Mouse (Mus musculus) embryonic facial prominence, embryonic 12.5 days (tissue): ENCODE measurements around the gene Cobl. TPM values are rescaled to one million over a fixed set of nuclear protein-coding genes. Genes with fewer than 3 reads are reported as not detected.

Experiments used
- ATAC-seq: fragments of 200-750 bp; cut with Nextera tagmentation; 2 replicates; pipeline ENCODE4 v1.8.0; 2017; ENCODE audit not compliant: insufficient number of reproducible peaks, insufficient read depth, low FRiP score, low TSS enrichment
- H3K27ac ChIP-seq: fragments of 300-500 bp; sonication (generic); 2 replicates; pipeline ENCODE4 v1.5.1; 2016; ENCODE audit warnings: mild to moderate bottlenecking
- H3K27me3 ChIP-seq: fragments of 300-500 bp; sonication (generic); 2 replicates; pipeline ENCODE4 v1.6.1; 2016; ENCODE audit warnings: mild to moderate bottlenecking, moderate library complexity
- H3K36me3 ChIP-seq: fragments of 300-500 bp; sonication (generic); 2 replicates; pipeline ENCODE4 v1.6.1; 2016; ENCODE audit warnings: mild to moderate bottlenecking
- H3K4me1 ChIP-seq: fragments of 300-500 bp; sonication (generic); 2 replicates; pipeline ENCODE4 v1.6.1; 2016
- H3K4me2 ChIP-seq: fragments of 300-500 bp; sonication (generic); replicated peaks from 2 replicates; pipeline ENCODE4 v1.6.1; 2016; ENCODE audit warnings: mild to moderate bottlenecking, moderate library complexity
- H3K4me3 ChIP-seq: fragments of 300-500 bp; sonication (generic); 2 replicates; pipeline ENCODE4 v1.5.1; 2016; ENCODE audit warnings: mild to moderate bottlenecking
- H3K9ac ChIP-seq: fragments of 300-500 bp; sonication (generic); 2 replicates; pipeline ENCODE4 v1.6.1; 2016; ENCODE audit warnings: mild to moderate bottlenecking, moderate library complexity
- H3K9me3 ChIP-seq: fragments of 300-500 bp; sonication (generic); 2 replicates; pipeline ENCODE4 v1.6.1; 2016; ENCODE audit warnings: mild to moderate bottlenecking, moderate library complexity
- WGBS: fragments of 180-500 bp; shearing (Covaris S2); methylation state at CpG from one replicate; pipeline ENCODE4 v1.1.7; 2016; 5-methylcytosine and 5-hydroxymethylcytosine counted together
- polyA plus RNA-seq: library from polyadenylated mRNA; unstranded; fragments of >200 nt; fragmentation: Nextera tagmentation; extraction: Ambion mirVana; gene quantifications from 2 replicates; pipeline ENCODE4 v1.2.1, GENCODE M21; 2016

Gene Cobl
- polyA plus RNA-seq, 1 experiment from 2014 or later = 5.8 TPM

- Histone ChIP-seq H3K36me3 (no peaks in the 10 kb centered on the region), H3K4me3 (no peak overlapping the region), H3K4me2 (no peak overlapping the region), H3K27ac (no peak overlapping the region), H3K27me3 (no peaks in the 10 kb centered on the region), H3K9me3 (no peaks in the 10 kb centered on the region), H3K9ac (no peak overlapping the region), H3K4me1 (no peaks in the 10 kb centered on the region)
- ATAC-seq = no peak
- 68% methylated on average over 3 of the region's 3 CpGs for WGBS
Observed at GRCm38 (mm10) chr11:12232743-12233125, 232.0 kb downstream of the Cobl start.

DNA sequence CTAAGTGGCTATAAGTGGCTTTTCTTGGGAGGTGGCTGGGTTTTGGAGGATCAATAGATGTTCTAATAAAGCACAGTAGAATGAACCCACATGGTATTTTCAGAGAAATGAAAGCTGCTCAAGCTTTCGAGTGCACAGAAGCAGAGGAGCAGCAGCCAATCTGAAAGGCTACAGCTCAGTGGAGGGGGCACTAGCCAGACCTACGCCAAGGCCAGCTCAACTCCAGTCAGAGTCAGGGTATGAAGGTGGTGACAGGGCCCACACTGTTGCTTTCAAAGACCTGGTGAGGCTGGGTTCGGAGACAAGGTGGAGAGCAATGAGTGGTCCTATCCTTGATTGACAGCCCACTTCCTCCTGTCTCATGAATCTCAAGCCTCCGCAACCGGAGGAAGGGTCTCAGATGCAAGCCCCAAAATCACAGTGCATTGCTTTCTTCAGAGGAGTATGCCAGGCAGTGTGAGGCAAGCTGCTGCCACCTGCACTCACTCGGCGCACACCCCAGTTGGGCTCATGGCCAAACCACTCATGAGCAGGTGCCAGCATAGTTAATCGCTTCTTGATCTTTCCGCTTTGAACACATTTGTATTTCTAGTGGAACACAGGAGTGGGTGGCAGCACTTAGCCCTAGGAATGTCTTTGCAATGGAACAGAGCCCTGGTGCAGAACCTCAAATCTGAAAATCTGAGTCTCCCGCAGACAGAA is 232.6 kb downstream of the Cobl start:
- Histone ChIP-seq H3K9me3 (no peaks in the 10 kb centered on the region), H3K9ac (no peak overlapping the region), H3K27me3 (no peaks in the 10 kb centered on the region), H3K27ac (no peak overlapping the region), H3K36me3 (no peaks in the 10 kb centered on the region), H3K4me2 (no peak overlapping the region), H3K4me1 (no peaks in the 10 kb centered on the region), H3K4me3 (no peak overlapping the region)
- ATAC-seq = no peak
- WGBS = 89% methylated on average over 10 of the region's 10 CpGs

- 75% methylated on average over 6 of the region's 6 CpGs for WGBS
- no peak overlapping the region for H3K9ac ChIP-seq
Observed at GRCm38 (mm10) chr11:12231481-12232035, 233.2 kb downstream of the Cobl start.

GRCm38 (mm10) chr11:12229411-12229810 is 235.3 kb downstream of the Cobl start:
- ATAC-seq = no peak
- Histone ChIP-seq H3K9ac (no peak overlapping the region), H3K27me3 (no peaks in the 10 kb centered on the region), H3K27ac (no peak overlapping the region), H3K9me3 (no peaks in the 10 kb centered on the region), H3K4me2 (no peak overlapping the region), H3K4me1 (no peaks in the 10 kb centered on the region), H3K36me3 (no peaks in the 10 kb centered on the region), H3K4me3 (no peak overlapping the region)
- 69% methylated on average over 7 of the region's 7 CpGs for WGBS

More at GRCm38 (mm10) chr11:12231481-12232035, 233.2 kb downstream of the Cobl start:
- H3K4me2 ChIP-seq = no peak overlapping the region
- H3K4me3 ChIP-seq = no peak overlapping the region
- no peaks in the 10 kb centered on the region for H3K9me3 ChIP-seq
- H3K36me3 ChIP-seq = no peaks in the 10 kb centered on the region
- no peaks in the 10 kb centered on the region for H3K27me3 ChIP-seq
- no peaks in the 10 kb centered on the region for H3K4me1 ChIP-seq
- no peak for ATAC-seq
- H3K27ac ChIP-seq = no peak overlapping the region

DNA sequence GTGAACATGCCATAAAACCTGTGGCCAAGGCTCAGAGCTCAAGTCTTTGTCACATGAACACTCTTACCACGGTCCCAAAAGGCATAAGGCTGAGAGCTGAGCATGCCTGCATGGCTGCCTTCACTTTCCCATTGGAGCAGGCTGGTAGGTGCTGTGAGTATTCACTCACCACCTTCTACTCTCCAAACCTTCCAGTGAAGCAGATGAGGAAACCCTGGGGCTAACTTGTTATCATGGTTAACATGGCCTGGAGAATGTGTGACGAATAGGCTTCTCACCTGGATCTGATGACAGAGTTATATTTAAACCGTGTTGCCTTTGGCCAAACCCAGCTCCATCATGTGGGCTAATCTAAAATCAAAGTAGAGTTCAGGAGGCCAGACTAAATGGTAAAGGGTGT is 237.4 kb downstream of the Cobl start:
- Histone ChIP-seq H3K4me3 (no peak overlapping the region), H3K9ac (no peak overlapping the region), H3K27ac (no peak overlapping the region), H3K36me3 (no peaks in the 10 kb centered on the region), H3K4me2 (no peak overlapping the region), H3K4me1 (no peaks in the 10 kb centered on the region), H3K9me3 (no peaks in the 10 kb centered on the region), H3K27me3 (no peaks in the 10 kb centered on the region)
- 89% methylated on average over 3 of the region's 3 CpGs for WGBS
- no peak for ATAC-seq

DNA sequence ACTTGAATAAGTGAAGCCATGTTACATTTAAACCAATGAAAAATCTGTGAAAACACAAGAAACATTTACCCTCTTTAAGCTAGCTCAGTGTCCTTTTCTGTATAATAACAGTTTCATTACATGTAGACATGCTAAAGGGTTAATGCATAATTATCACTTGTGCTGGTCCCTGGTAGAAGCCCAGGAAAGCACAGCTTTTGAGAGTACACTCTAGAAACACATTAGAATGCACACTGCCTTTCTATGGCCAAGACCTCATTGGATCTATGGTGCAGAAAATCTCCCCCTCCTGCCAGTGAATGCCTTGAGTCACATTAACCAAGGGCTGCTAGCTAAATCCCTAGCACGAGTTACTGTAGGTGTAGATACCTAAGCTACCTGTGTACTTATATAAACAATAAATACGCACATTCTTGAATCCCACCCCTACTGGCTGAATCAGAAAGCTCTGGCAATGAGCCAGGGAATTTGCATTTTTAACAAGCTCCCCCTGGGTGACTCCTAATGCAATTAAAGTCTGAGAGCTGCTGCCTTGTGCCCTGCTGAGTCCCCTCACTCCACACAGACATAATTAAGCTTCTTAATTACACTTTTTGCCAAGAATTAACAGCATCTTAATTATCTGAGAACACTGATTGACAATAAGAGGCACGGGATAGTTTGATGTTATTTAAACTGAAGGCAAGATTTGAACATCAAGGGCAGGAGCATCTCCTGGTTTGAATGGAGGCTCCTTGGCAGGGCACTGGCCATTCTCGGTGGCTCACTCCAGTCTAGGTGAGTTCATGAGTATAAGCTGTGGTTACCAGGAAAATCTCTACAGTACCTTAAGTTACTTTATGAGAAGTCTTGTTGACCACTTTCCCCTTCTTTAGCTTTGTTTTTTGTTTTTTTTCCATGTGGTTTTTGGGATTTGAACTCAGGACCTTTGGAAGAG is 244.9 kb downstream of the Cobl start:
- Histone ChIP-seq H3K4me2 (no peak overlapping the region), H3K9me3 (no peaks in the 10 kb centered on the region), H3K4me3 (no peak overlapping the region), H3K9ac (no peak overlapping the region), H3K4me1 (no peaks in the 10 kb centered on the region), H3K27ac (no peak overlapping the region), H3K36me3 (no peaks in the 10 kb centered on the region), H3K27me3 (no peaks in the 10 kb centered on the region)
- 49% methylated on average over 4 of the region's 4 CpGs for WGBS
- ATAC-seq = no peak

GRCm38 (mm10) chr11:12216897-12217296 is 247.9 kb downstream of the Cobl start:
- Histone ChIP-seq H3K9me3 (no peaks in the 10 kb centered on the region), H3K4me1 (no peaks in the 10 kb centered on the region), H3K27ac (no peak overlapping the region), H3K36me3 (no peaks in the 10 kb centered on the region), H3K4me3 (no peak overlapping the region), H3K27me3 (no peaks in the 10 kb centered on the region), H3K9ac (no peak overlapping the region), H3K4me2 (no peak overlapping the region)
- no peak for ATAC-seq
- 88% methylated on average over 1 of the region's 1 CpGs for WGBS

- Histone ChIP-seq H3K4me3 (no peak overlapping the region), H3K36me3 (no peaks in the 10 kb centered on the region), H3K4me2 (no peak overlapping the region), H3K27ac (no peak overlapping the region), H3K4me1 (no peaks in the 10 kb centered on the region), H3K9ac (no peak overlapping the region), H3K27me3 (no peaks in the 10 kb centered on the region), H3K9me3 (no peaks in the 10 kb centered on the region)
- WGBS = 92% methylated on average over 1 of the region's 1 CpGs
- ATAC-seq = no peak
Observed at GRCm38 (mm10) chr11:12215582-12215981, 249.2 kb downstream of the Cobl start.

DNA sequence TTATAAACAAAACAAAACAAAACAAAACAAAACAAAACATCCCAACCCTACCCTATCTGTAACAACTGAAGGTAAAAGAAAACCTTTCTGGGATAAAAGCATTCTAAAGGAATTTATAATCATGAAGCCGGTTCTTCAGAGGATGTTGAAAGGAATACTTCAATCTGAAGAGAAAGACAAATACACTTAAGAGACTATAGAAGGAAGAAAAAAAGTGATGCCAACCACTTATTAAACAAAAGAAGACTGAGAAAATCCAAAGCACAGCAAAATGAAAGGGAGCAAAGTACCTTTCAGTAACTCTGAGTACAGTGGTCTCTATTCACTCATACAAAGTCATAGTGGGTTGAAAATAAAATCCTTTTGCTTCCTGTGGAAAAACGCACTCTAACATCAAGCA is 256.2 kb downstream of the Cobl start:
- Histone ChIP-seq H3K9me3 (no peaks in the 10 kb centered on the region), H3K27me3 (no peaks in the 10 kb centered on the region), H3K27ac (no peak overlapping the region), H3K4me2 (no peak overlapping the region), H3K36me3 (no peaks in the 10 kb centered on the region), H3K9ac (no peak overlapping the region), H3K4me1 (no peaks in the 10 kb centered on the region), H3K4me3 (no peak overlapping the region)
- ATAC-seq = no peak
- 83% methylated on average over 2 of the region's 2 CpGs for WGBS

DNA sequence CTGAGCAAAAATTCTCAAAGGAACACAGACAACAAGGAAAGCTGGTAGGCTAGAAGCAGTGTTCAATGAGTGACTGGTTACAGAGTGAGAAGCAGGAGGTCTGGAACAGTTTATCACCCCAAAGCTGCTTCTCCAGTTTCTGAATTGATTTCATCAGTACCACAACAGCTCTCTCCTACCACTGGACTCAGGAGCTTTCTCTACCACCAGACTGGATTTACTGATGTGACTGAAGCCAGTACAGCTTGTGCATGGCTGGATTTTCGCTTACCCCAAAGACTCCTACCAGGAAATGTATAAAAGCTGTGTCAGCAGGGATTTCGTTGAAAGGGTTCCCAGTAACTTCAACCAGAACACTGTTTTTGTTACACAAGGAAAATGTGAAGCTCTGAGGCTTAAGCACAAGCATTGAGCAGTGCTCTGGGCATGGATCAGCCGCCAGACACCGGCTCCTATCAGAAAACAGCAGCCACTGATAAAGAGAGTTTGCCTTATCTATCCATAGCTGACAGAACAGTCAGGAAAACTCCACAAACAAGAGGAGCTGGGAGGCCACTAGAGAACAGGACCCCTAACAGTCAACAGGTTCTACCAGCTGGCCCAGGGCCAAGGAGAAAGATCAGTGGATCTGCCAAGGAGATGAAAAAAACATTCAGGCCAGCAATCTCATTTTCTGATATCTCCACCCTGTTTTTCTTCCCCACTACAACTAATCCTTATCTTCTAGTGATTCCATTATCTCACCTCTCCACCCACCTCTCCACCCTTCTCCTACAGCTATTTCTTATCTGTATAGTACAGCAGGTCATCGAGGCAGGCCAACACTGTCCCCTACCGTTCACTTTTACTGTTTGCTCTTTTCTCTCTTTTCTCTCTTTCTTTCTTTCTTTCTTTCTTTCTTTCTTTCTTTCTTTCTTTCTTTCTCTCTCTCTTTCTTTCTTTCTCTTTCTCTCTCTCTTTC is 259.3 kb downstream of the Cobl start:
- 64% methylated on average over 6 of the region's 6 CpGs for WGBS
- H3K36me3 ChIP-seq = no peaks in the 10 kb centered on the region
- H3K9me3 ChIP-seq = no peaks in the 10 kb centered on the region
- H3K27ac ChIP-seq = no peak overlapping the region
- H3K4me2 ChIP-seq = no peak overlapping the region
- no peak overlapping the region for H3K4me3 ChIP-seq
- no peak for ATAC-seq
- H3K4me1 ChIP-seq = no peaks in the 10 kb centered on the region
- H3K27me3 ChIP-seq = no peaks in the 10 kb centered on the region
- no peak overlapping the region for H3K9ac ChIP-seq

DNA sequence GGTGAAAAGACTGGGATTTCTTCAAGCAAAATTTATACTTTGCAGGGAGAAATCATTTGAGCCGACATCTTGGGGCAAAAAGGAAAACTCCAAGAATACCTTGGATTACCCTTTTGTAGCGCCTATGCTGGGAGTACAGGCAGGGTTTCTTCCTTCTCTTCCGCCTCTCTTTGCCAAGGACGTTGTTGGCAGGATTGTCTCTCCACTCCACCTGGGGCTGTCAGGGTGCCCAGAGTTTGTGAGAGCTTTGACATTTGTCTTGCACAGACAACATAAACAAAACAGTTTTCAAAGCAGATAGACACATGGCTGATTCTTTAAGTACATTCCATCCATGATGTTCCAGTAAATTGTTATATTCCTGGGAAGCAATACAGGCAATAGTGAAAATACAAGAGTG is 265.3 kb downstream of the Cobl start:
- Histone ChIP-seq H3K4me3 (no peak overlapping the region), H3K4me2 (no peak overlapping the region), H3K9ac (no peak overlapping the region), H3K36me3 (no peaks in the 10 kb centered on the region), H3K9me3 (no peaks in the 10 kb centered on the region), H3K27ac (no peak overlapping the region), H3K4me1 (no peaks in the 10 kb centered on the region), H3K27me3 (no peaks in the 10 kb centered on the region)
- WGBS = 86% methylated on average over 4 of the region's 4 CpGs
- no peak for ATAC-seq
